Mouse (Mus musculus): ENCODE results near the gene Cfap97d1.

Cfap97d1 gene

DNA sequence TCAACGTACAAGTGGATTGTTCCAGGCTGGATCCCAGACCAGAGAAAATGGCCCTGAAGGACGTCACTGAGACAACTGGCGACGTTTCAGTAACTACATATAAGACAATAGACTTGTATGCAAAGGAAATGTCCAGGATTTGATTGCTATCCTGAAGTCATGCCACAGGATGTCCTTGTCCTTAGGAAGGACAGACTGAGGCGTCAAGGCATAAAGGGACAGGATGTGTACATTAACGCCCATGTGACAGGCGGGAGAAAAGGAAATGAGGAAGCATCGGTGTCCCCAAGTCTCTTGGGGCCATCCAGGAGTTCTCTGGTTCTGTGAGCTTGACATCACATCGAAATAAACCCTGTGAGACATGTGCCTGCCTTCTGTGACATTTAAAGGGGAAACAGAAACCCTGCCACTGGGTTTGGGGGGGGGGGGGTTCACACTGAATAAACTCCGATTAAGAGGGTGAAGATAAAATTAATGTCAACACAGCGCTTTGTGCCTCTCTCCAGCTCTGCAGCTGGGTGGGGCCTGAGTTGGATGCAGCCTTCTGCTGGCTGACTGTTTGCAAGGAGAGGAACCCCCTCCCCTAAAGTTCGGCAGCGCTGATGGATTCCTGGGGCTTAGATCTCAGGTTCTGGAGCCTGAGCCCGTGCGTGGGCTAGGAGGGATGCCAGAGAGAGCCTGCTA, 25.0 kb downstream of the Cfap97d1 start:
- no peak for DNase-seq (ENCODE audit: low read depth, low spot score)

DNA sequence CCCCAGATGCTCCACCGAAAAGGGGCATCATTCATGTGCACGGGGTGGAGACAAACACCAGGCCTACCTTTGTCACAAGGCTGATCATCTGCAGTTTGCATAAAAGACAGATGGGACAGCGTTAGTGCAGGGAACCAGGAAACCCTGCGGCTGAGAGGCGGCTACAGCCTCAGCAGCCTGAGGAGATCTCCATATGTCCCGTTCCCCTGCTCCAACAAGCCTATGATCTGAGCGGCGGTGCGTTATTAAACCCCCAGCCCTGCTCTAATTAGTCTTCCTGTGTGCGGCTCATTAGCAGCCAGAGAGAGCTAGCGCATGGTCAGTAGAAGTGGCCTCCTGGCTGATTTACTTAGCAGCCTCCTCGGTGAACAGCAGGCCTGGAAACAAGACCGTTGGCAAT, 26.1 kb downstream of the Cfap97d1 start:
- DNase-seq (ENCODE audit: low read depth, low spot score): no peak

DNA sequence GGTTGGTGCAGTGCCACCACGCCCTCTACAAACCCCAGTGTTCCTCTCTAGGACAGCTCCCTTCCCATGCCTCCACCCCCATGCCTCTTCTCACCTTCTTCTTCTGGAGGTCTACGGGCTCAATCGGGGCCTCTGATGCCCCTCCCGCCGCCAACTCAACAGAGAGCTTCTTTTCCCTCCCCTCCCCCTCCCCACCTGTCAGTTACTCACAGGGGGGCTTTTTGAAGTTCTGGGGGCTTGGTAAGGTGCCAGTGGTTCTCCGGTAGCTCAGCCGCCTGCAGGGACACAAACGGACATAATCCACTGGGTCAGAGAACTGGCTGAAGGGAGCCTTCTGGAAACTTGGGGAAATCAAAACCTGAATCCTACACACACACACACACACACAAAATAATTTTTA, 27.4 kb downstream of the Cfap97d1 start:
- DNase-seq (ENCODE audit: low read depth, low spot score): no peak

DNA sequence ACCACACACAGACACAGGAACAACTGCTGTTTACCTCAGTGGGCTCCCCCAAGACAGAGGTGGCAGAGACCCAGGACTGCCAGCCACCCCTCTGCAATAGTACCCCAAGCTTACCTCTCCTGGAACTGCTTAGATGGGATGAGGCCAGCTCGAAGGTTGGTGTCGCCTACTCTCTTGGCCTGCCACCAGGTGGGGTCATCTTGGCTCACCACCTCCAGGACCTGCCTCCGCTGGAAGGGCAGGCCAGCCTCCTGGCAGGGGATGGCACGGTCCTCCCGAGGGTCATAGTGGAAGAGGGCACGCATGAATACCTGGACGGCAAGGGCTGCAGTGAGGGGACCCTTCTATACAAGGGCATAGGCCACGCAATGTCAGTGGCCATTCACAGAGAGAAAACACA, 29.1 kb downstream of the Cfap97d1 start:
- DNase-seq (ENCODE audit: low read depth, low spot score): no peak

DNA sequence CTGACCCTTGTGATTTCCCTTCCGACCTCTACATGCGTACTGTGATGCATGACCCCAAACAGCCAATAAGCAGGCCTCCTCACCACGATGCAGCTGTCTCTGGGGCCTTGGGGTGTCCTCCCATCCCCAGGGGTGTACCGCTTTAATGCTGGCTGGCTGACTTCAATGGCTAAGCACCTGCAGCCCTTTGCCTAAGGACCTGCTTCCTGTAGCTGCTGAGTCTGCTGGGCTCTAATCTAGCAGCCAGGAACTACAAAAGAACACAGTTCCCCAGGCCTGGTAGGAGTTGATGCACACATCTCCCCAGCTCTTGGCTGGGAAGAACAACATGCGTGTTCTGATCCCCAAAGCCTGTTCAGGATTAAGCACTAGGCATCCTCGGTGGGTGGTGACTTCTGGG, 31.4 kb downstream of the Cfap97d1 start:
- no peak for DNase-seq (ENCODE audit: low read depth, low spot score)

DNA sequence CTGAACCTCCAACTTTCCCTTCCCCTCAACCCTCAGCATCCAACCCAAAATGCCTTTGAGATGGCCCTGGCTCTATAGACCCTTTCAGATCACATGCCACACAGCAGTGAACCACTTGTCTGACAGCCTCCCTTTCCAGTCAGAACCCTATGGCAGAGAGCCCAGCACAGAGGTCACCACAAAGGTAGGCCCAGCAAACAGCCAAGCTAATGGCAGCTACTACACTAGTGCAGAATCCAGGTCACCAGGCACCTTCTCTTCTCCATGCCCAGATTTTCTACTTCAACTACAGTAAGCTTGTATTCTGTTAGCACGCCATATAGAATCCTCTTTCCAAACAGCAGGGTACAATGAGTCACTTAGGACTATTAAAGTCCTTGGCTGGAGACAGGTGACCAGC, 32.1 kb downstream of the Cfap97d1 start:
- no peak for DNase-seq (ENCODE audit: low read depth, low spot score)

DNA sequence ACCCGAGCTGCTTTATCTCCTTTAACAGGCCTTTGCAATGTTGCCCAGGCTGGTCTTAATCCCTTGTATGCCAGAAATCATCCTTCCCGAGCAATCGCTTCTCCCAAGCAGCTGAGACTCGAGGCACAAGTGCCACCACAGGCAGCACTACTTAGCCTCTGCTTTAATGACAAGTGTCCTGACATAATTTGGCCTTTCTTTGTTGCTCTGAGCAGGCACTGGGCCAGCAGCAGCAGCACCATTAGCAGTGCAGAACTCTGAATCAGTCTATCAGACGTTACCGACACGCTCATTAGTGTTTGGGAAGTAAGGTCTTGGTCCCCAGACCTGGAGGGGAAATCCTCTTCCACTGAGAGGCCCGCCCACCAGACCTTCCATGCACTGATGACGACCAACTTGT, 35.7 kb downstream of the Cfap97d1 start:
- no peak for DNase-seq (ENCODE audit: low read depth, low spot score)

DNA sequence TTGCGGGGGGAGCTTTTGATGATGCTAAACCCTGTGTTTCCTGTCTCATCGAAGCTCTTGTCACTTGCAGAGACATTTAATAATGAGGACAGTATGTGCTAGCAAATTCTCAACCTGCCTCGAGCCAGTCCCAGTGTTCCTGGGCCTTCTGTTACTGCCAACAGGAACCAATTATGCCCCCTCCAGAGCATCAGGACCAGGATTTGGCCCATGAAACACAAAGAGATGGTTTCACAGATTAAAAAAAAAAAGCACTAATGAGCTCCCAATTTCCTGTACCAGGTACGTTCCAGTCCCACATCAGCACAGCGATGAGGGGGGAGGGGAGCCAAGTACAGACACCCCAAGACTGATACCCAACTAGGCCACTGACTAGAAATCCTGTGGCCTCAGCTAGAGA, 37.1 kb downstream of the Cfap97d1 start:
- DNase-seq (ENCODE audit: low read depth, low spot score): no peak

DNA sequence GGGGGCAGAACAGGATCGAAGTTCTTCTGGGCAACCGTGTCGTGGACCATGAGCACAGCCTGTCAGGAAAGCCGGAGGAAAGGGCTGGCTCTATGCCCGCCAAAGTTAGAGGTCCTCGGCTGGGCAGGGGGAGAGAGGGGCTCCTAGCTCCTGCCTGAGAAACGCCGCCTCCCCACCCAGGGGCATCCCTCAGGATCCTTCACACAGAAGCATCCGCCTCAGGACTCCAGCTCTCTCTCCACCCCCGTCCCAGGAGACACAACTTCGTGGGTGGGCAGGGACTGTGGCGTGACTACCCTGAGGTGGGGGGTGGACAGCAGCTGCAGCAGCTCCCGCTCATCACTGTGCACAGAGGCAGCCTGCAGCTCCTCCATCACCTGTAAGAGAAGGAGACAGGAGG, 39.3 kb downstream of the Cfap97d1 start:
- no peak for DNase-seq (ENCODE audit: low read depth, low spot score)

DNA sequence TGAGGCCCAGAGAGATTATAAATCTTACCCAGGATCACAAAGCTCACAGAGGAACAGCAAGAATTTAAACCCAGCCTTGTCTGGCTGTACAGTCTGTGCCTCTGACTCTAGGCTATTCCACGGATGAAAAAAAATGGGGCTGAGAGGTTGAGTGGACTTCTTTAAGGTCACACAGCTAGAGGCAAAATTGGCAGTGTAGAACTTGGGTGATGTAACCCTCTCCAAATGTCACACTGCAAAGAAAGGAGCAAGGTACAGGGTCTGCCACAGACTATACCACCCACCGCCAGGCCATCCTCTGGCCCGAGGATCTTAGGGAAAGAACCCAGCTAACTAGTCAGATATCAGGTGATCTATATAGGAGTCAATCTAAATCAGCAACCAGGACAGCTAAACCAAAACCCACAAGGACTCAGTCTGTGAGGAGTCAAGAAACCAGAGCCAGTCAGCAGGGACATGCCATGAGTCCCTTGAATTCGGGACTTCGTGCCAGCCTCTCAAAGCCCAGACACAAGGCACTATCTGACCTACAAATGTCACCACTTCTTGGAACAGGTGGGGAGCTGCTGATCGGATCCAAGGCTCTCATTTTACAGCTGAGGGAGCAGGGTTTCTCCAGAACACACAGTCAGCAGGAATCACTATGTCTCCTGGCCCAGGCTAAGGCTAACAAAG, 40.1 kb downstream of the Cfap97d1 start:
- no peak for DNase-seq (ENCODE audit: low read depth, low spot score)

DNA sequence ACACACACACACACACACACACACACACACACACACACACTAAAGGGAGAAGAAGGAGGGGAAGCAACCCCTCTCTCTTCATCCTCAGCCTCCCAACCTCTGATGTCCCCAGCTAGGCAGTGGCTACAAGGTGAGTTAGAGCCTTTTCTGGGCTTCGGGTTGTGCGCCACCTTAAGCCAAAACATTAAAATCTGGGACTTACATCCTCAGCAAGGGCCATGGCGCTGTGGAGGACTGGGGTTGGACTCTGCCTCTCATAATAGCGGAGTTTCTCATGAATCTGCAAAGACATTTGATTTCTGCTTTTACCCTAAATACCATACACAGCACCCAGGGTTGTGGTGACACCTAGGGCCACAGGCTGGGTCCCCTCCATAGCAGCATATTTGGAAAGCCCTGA, 40.8 kb downstream of the Cfap97d1 start:
- no peak for DNase-seq (ENCODE audit: low read depth, low spot score)

DNA sequence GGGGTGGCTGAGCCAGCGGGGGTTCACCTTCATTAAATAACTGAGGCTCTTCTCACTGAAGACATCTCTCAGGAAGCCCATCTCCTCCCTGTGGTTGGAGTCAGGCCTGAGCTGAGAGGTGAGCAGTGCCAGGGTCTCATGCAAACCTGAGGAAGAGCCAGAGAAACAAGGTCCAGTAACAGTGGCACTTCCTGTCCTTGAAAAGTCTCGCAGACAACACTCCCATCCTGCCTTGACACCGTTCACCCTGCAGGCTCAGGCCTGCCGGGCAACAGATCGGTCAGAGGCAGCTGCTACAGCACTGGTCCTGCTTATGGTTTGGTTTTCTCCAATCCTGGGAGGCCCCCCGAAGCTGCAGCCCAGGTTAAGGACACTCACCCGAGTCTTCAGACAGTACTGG, 41.3 kb downstream of the Cfap97d1 start:
- DNase-seq (ENCODE audit: low read depth, low spot score): no peak

DNA sequence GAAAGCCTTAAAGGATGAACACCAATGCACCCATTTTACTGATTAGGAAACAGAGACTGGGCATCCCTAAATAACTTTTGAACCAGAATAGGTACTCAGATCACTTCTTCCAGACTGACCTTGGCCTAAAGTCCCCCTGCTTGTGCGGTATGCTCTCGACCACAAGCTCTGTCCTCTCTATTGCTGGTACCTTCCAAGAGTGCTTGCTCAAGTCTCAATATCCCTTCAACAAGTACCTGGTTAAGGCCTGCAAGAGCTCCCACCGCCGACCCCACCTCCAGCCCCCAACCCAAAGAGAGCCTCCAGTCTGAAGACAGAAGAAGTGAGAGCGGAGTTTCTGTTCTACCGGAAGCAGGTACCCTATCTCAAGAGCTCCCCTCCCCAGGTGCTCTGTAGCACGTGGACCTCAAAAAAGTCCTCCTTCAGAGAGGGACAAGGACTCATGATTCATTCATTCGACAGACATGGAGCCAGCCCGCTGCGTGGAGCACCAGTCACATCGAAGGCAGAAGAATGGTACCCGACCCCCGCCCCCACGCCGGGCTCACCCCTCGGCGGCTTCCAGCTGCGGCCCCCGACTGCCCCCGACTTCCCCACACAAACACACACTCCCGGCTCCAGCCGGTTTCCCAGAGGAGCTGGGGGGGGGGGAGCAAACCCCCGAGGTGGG, 42.0 kb downstream of the Cfap97d1 start:
- DNase-seq (ENCODE audit: low read depth, low spot score): peak; percentile 27

DNA sequence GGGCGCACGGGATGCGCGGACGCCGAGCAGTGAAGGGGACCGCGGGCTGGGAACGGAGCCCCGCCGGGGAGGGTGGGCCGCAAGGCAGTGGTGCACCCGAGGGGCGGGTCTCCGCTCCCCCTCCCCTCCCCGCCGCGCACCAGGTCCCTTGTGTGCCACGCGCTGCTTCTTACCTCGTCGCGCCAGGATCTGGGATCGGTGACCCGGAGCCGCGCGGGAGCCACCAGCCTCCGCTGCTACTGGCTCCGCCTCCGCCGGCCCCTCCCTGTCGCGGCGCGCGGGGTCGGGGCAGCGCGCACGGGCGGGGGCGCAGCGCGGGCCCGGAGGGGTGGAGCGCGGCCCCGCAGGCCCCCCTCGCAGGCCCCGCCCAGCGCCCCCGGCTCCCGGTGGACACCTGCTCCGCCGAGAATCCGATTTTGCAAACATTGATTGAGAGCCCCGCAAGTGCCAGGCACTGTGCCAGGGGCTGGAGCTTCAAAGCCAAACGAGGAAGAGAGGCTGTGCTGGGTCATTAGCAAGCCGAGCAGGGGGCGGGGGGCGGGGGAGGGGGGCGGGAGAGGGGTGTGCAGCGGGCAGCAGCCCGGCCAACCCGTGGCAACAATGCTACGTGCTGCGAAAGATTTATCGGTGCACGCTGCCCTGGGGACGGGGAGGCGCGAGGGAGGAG, 42.7 kb downstream of the Cfap97d1 start:
- DNase-seq (ENCODE audit: low read depth, low spot score): peak; percentile 79

DNA sequence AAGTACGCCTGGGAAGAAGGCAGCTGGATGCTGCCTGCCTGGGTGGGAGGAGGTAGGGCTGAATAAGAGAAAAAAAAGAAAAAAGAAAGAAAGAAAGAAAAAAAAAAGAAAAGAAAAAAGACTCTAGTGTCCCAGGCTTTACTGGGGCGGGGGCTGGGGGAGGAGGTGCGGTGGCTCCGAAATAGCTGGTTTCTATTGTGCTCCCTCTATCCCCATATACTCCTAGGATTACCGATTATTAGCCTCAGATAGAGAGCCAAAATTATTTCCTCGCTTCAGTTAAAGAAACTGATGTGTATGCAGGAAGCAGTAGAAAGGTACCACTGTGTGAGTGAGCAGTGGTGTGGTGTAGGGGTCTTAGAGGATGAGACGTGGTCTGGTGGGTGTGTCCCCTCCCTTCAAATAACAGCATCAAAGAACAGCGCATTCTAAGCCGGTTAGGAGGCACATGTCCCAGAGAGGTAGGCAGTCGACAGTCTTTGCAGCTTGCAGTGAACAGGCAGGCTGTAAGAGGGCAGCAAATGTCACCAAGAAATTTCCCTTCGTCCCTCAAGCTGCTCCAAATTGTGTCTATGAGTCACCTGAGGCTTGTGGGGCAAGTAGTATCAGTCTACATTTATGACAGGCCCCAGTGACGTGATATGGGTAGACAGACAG, 43.4 kb downstream of the Cfap97d1 start:
- DNase-seq (ENCODE audit: low read depth, low spot score): no peak

DNA sequence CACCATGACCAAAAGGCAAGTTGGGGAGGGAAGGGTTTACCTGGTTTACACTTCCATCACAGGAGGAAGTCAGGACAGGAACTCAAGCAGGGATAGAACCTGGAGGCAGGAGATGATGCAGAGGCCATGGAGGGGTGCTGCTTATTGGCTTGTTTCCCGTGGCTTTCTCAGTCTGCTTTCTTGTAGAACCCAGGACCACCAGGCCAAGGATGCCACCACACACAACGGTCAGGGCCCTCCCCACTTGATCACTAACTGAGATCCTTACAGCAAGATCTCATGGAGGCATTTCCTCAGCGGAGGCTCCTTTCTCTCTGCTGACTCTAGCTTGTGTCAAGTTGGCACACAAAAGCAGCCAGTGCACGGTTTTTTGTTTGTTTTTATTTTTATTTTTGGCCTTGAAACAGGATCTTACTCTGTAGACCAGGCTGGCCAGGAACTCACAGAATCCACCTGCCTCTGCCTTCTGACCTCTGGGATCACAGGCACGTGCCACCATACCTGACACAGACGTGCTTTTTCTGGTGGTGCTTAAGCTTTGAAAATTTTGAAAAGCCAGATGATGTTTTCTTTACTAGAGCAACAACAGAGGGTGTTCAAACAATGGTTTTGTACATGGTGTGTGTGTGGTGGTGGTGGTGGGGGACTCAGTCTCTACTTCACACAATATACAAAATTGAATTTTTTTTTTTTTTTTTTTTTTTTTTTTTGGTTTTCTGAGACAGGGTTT, 44.2 kb downstream of the Cfap97d1 start, which contains the start of gene Mpp3:
TSS of gene Mpp3 (minus strand) at position 375 of the 730 bp plus-strand sequence.
- no peak for DNase-seq (ENCODE audit: low read depth, low spot score)

DNA sequence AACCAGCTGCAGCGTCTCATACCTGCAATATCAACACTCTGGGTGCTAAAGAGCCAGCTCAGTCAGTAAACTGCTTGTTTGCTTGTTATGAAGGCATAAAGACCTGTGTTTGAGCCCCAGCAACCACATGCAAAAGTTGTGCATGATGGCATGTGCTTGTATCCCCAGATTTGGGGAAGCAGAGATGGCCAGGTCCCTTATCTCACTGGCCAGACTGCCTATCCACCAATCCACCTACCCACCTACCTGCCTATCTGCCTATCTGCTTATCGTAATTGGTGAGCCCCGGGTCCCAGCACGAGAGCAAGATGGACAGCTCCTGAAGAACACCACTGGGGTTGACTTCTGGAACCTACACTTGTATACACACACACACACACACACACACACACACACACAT, 45.2 kb downstream of the Cfap97d1 start:
- DNase-seq (ENCODE audit: low read depth, low spot score): no peak

DNA sequence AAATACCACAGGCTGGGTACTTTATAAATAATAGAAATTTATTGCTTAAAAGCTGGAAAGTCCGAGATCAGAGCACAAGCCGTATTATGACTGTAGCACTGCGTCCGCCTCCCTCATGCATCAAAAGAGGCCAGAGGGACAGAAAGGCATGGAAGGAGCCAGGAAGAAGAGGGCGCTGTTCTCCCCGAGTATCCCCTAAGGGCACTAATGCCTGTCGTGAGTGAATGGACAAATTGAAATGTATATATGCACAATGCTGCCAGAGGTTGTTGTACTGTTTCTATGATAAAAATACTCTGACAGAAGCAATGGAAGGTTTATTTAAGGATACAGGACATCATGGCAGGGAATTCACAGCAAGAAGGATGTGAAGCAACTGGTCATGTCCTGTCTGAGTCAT, 45.9 kb downstream of the Cfap97d1 start:
- no peak for DNase-seq (ENCODE audit: low read depth, low spot score)

DNA sequence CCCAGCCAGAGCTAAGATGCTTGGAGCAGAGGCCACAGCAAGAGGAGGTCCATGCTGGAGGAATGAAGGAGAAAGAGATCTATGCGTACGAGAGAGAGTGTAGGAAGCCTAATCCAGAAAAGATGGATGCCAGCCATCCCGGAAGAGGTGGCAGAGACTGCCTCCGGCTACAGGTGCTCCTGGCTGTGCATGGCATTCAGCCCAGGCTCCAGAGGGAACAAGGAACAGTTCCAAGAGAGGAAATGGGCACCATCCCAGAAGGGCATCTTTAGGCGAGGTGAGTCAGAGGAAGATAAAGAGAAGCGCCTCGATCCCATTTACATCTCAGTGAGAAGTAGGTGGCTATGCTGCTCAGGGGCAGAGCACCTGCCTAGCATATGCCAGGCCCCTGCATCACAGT, 47.1 kb downstream of the Cfap97d1 start:
- no peak for DNase-seq (ENCODE audit: low read depth, low spot score)

DNA sequence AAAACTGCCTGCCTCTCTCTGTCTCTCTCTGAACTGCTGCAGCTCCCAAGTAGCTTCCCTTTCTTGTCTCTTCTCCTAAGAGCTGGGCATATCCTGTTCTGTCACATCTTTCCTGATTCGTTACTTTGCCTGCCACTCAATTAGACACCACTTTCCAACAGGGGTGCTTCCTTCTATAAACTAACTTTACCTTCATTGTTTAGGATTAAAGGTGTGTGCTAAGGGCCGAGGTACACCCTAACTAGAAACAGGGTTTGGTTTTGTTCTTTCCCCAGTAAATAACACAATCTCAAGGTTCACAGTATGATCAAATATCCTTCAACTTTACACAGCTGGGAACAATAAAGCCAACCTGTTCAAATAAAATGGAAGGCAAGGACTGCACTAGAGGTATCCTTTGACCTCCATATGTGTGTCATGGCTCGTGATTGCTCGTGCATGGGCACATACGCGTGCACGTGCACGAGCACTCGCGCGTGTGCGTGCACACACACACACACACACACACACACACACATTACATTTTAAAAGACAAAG, 49.0 kb downstream of the Cfap97d1 start:
- DNase-seq (ENCODE audit: low read depth, low spot score): no peak

DNA sequence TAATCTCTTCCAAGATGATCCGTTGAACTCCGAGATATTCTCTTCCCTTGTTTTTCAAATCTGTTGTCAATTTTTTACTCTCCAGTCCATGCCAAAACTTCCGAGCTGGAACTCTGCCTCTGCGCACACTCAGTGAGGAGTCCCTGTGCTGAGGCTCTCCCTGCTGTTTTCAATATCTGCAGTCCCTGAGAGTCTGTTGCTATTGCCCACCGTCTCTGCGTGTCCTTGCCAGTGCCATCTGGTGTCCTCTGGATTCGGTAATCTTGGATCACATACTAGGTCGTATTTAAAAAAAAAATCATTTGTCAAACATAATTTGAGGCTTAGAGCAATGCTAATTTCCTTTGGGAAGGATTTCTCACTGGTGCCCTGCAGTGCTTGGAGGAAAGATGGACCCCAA, 50.8 kb downstream of the Cfap97d1 start:
- no peak for DNase-seq (ENCODE audit: low read depth, low spot score)

Data from embryo, embryonic 11.5 days (tissue).